Mouse (Mus musculus) heart, embryonic 10.5 days (tissue): ENCODE data around the gene Cep250. TPM values are rescaled to one million over a fixed set of nuclear protein-coding genes. Genes with fewer than 3 reads are reported as not detected.
"Not testable (repeated sequence)": the region's sequence is repeated elsewhere in the genome, so short reads cannot be mapped to it uniquely, and the experiment has no call there.

ENCODE experiments used
- DNase-seq: peaks from one replicate; pipeline ENCODE4 v3.0.0-alpha.2; 2017; ENCODE audit warnings: low spot score
- H3K27ac ChIP-seq: fragments of 300-500 bp; sonication (generic); 2 replicates; pipeline ENCODE4 v1.5.1; 2016; ENCODE audit warnings: mild to moderate bottlenecking
- H3K27me3 ChIP-seq: fragments of 300-500 bp; sonication (generic); 2 replicates; pipeline ENCODE4 v1.6.1; 2016; ENCODE audit warnings: mild to moderate bottlenecking; ENCODE audit not compliant: poor library complexity, insufficient read depth, severe bottlenecking
- H3K36me3 ChIP-seq: fragments of 300-500 bp; sonication (generic); 2 replicates; pipeline ENCODE4 v1.6.1; 2016; ENCODE audit warnings: mild to moderate bottlenecking, moderate library complexity
- H3K4me1 ChIP-seq: fragments of 300-500 bp; sonication (generic); 2 replicates; pipeline ENCODE4 v1.6.1; 2016; ENCODE audit warnings: mild to moderate bottlenecking
- H3K4me3 ChIP-seq: fragments of 300-500 bp; sonication (generic); 2 replicates; pipeline ENCODE4 v1.5.1; 2016; ENCODE audit warnings: mild to moderate bottlenecking, moderate library complexity
- H3K9me3 ChIP-seq: fragments of 300-500 bp; sonication (generic); 2 replicates; pipeline ENCODE4 v1.6.1; 2016; ENCODE audit warnings: mild to moderate bottlenecking, moderate library complexity
- WGBS: fragments of 180-500 bp; shearing (Covaris S2); methylation state at CpG from one replicate; pipeline ENCODE4 v1.1.7; 2016; 5-methylcytosine and 5-hydroxymethylcytosine counted together
- polyA plus RNA-seq: library from polyadenylated mRNA; unstranded; fragments of >200 nt; fragmentation: Nextera tagmentation; extraction: Ambion mirVana; gene quantifications from 2 replicates; pipeline ENCODE4 v1.2.1, GENCODE M21; 2016

Cep250 gene
- 15.7 and 17.6 TPM in 2 replicates for polyA plus RNA-seq

GRCm38 (mm10) chr2:155956134-155957059 is at the start of gene Cep250:
Cep250 (plus strand) TSS chr2:155956458.
- under 1% methylated on average over 59 of the region's 59 CpGs for WGBS
- peak within 1 kb of the TSS; percentile 87 for H3K4me3 ChIP-seq
- DNase-seq = peak; percentile 97
- H3K36me3 ChIP-seq = no peaks in the 10 kb centered on the region; the same call in 1 of the 2 replicates
- peaks cover 6% of the 10 kb centered on the region; the same call in 1 of the 2 replicates for H3K27me3 ChIP-seq
- peak within 1 kb of the TSS; percentile 96 for H3K27ac ChIP-seq
- H3K4me1 ChIP-seq = peaks cover 5% of the 10 kb centered on the region; the same call in 1 of the 2 replicates
- no peaks in the 10 kb centered on the region for H3K9me3 ChIP-seq

DNA sequence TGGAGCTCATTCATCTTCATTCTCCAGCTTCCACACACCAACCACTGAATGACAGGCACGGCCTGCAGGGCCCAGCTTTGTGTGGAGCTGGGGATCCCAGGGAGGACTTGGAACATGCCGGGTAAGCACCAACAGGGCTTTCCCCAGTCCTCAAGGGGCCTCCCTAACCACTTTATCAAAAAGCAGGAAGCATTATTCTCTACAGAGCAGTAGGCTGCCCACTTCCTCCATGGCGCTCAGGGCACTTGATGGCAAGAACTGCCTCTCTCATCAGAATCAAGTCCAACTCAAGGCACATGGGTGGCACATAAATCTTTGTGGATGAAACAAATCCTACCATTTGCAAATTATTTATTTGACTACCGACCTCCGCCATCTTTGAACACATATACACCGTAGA is 41.6 kb upstream of the Cep250 start:
- Histone ChIP-seq H3K4me3 (no peak overlapping the region), H3K4me1 (no peaks in the 10 kb centered on the region), H3K36me3 (peaks cover 59% of the 10 kb centered on the region), H3K9me3 (no peaks in the 10 kb centered on the region), H3K27me3 (no peaks in the 10 kb centered on the region), H3K27ac (no peak overlapping the region)
- whole genome bisulfite sequencing = 93% methylated on average over 6 of the region's 6 CpGs
- DNase-seq = no peak

DNA sequence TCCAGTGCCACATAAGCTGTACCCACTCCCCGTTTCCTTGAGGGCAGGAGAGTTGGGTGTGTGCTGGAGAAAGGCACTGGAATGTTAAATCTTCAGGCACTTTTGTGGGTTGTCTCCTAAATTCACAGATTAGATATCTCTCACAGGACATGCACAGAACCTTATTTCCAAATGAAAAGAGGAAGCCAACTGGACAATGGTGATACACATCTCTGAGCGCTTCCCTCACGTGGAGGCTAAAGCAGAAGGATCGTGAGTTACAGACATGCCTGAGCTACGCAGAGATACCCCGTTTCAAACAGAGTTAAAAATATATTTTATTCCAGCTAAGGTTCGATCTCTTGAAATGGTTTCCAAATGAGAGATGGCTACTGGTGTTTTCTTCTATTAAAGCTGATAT is 33.1 kb upstream of the Cep250 start:
- peaks cover 40% of the 10 kb centered on the region for H3K36me3 ChIP-seq
- 95% methylated on average over 7 of the region's 7 CpGs for WGBS

DNA sequence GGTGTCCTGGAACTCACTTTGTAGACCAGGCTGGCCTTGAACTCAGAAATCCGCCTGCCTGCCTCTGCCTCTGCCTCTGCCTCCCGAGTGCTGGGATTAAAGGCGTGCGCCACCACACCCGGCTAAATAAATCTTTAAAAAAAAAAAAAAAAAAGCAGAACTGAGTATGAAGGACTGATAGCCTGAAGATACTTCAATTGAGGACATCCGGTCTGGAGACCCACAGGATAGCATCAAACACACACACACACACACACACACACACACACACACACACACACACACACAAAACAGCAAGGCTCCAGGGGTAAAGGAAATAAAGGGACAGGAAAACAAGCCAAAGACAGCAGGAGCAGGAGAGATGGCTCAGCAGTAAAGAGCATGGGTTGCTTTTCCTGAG is 31.0 kb upstream of the Cep250 start:
- H3K36me3 ChIP-seq = peaks cover 31% of the 10 kb centered on the region
- not testable (repeated sequence) for H3K27ac ChIP-seq, H3K4me3 ChIP-seq, H3K27me3 ChIP-seq, H3K4me1 ChIP-seq, DNase-seq, H3K9me3 ChIP-seq
- WGBS = 97% methylated on average over 6 of the region's 6 CpGs

More for the DNA sequence above, 33.1 kb upstream of the Cep250 start:
- Histone ChIP-seq H3K4me3 (no peak overlapping the region), H3K27me3 (no peaks in the 10 kb centered on the region), H3K9me3 (no peaks in the 10 kb centered on the region), H3K4me1 (no peaks in the 10 kb centered on the region), H3K27ac (no peak overlapping the region)
- no peak for DNase-seq

DNA sequence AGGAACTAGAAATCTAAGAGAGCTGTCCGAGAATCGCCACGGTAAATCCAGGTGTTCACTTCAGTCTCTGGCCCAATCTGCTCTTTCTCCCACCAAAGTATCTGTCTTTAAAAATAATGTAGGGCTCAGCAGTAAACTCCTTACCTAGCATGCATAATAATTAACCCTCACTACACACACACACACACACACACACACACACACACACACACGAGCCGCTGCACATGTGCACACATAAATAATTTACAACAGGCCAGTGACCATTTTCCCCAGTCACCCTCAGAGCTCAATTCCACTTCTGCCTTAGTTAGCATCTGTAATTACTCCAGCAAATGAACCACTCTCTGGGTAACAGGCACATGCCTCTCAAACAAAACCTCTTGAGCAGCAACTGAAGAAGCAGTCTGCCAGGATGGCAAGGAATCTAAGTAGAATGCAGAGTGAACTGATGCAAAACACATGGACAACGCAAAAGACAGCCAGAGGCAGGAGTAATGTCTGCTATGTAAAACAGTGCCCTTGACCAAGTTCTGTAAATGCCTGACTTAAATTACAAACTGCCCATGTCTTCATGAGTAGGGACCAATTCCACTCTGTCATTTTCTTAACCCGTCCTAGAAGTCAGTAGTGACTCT is 27.4 kb upstream of the Cep250 start:
- no peaks in the 10 kb centered on the region for H3K27me3 ChIP-seq
- no peak for DNase-seq
- peaks cover 21% of the 10 kb centered on the region for H3K36me3 ChIP-seq
- WGBS = 79% methylated on average over 7 of the region's 7 CpGs
- no peaks in the 10 kb centered on the region for H3K9me3 ChIP-seq
- H3K4me1 ChIP-seq = peaks cover 8% of the 10 kb centered on the region
- H3K27ac ChIP-seq = peak overlapping the region; percentile 94
- peak overlapping the region; percentile 74 for H3K4me3 ChIP-seq

DNA sequence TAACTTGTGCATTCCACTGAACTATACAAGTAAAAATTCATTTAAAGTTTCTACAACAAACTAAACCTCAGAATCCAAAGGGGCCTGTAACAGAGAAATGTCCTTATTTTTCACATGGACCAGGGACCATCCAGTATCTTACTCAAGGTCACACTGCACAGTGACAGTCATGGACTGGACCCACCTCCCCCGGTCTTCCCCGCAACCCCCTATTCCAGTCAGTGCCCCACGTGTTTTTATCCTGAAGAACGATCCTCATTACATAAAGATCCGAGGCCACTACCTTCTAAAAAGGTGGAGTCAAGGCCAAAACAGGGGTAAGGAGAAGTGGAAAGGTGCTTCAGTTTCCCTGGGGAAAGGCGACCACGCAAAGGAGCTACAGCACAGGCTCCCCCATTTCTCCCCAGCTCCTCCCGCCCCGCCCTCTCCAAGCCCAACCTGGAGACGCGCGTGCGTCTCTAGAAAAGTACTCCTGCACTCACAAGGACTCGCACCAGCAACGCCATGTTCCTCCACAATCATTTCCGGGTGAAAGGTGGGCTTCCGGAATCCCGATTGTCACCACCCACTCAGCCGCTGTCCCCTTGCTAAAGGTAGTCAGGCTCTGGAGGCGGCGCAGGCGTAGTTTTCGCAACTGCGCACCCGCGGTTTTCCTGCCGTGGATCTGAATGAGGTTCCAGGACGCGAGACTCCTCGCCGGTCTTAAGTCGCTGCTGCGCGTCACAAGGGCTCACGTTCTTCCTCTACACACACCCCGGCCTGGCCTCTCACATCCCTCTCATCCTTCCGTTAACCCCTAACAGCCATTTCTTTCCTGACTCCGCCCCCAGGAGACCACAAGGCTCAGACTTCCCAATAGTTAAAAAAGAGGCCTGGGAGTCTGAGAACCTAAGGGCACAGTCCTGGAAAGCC is 26.5 kb upstream of the Cep250 start, which contains the start of gene Uqcc1:
Gene Uqcc1, minus strand, starts transcription at position 780 of the 912 bp plus-strand sequence.
- peak within 1 kb of the TSS; percentile 94 for H3K27ac ChIP-seq
- H3K4me1 ChIP-seq = peaks cover 8% of the 10 kb centered on the region
- WGBS = under 1% methylated on average over 38 of the region's 38 CpGs
- no peaks in the 10 kb centered on the region for H3K27me3 ChIP-seq
- no peaks in the 10 kb centered on the region for H3K9me3 ChIP-seq
- peak within 1 kb of the TSS; percentile 74 for H3K4me3 ChIP-seq
- H3K36me3 ChIP-seq = peaks cover 13% of the 10 kb centered on the region
- DNase-seq = peak; percentile 97

DNA sequence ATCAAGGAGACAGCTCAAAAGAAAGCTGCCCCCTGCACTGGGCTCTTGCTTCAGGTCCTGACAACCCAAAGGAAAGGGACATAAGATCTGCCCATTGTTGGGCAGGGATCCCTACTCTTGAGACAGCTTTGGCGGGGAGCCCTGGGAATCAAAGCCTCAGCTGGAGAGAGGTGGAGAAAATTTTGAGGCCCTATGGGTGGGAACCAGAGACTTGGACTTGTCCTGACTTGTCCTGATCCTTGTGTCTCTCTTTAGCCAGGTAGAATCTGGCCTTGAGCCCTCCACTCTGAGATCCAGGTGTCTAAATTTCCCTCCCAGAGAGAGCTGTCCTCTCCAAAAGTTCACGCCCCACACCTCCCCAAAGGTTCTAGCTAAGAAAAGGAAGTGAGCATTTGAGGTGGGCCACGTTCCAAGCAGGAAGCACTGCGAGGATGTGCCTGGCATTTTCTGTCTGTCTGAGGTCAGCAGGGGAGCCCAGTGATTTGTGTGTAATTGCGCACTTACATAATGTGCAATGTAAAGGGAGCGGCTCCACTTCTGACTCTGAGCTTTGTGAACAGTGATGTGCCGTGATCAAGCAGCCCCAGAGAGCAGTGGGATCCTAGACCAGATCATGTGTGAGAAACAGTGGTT is 16.2 kb upstream of the Cep250 start:
- H3K9me3 ChIP-seq = no peaks in the 10 kb centered on the region
- peaks cover 19% of the 10 kb centered on the region for H3K4me1 ChIP-seq
- no peak overlapping the region for H3K4me3 ChIP-seq
- H3K36me3 ChIP-seq = no peaks in the 10 kb centered on the region
- DNase-seq = no peak
- H3K27ac ChIP-seq = no peak overlapping the region
- WGBS = 77% methylated on average over 7 of the region's 7 CpGs
- peaks cover 11% of the 10 kb centered on the region for H3K27me3 ChIP-seq

- Histone ChIP-seq H3K9me3 (no peaks in the 10 kb centered on the region), H3K36me3 (no peaks in the 10 kb centered on the region), H3K4me1 (peaks cover 24% of the 10 kb centered on the region), H3K27me3 (peaks cover 11% of the 10 kb centered on the region), H3K27ac (no peak within 1 kb of the TSS), H3K4me3 (no peak within 1 kb of the TSS)
- DNase-seq = no peak
- WGBS = 80% methylated on average over 3 of the region's 3 CpGs
Observed at GRCm38 (mm10) chr2:155940681-155941080, 15.6 kb upstream of the Cep250 start, which contains the start of gene Gm15557. Gm15557 (plus strand) TSS chr2:155940728.

- H3K4me1 ChIP-seq = peaks cover 24% of the 10 kb centered on the region
- 89% methylated on average over 40 of the region's 40 CpGs for WGBS
Observed at GRCm38 (mm10) chr2:155941697-155942442, 14.4 kb upstream of the Cep250 start.

GRCm38 (mm10) chr2:155943463-155943862 is 12.8 kb upstream of the Cep250 start:
- H3K27me3 ChIP-seq = peaks cover 11% of the 10 kb centered on the region
- H3K36me3 ChIP-seq = no peaks in the 10 kb centered on the region
- H3K4me1 ChIP-seq = peaks cover 24% of the 10 kb centered on the region
- H3K9me3 ChIP-seq = no peaks in the 10 kb centered on the region
- H3K4me3 ChIP-seq = peak overlapping the region; percentile 38
- DNase-seq = no peak
- peak overlapping the region; percentile 59; the same call in 1 of the 2 replicates for H3K27ac ChIP-seq
- 2% methylated on average over 8 of the region's 8 CpGs for WGBS

More at GRCm38 (mm10) chr2:155941697-155942442, 14.4 kb upstream of the Cep250 start:
- no peak overlapping the region for H3K27ac ChIP-seq
- H3K9me3 ChIP-seq = no peaks in the 10 kb centered on the region
- DNase-seq = no peak
- peaks cover 11% of the 10 kb centered on the region for H3K27me3 ChIP-seq
- no peaks in the 10 kb centered on the region for H3K36me3 ChIP-seq
- H3K4me3 ChIP-seq = no peak overlapping the region

- H3K4me3 ChIP-seq = no peak overlapping the region
- no peaks in the 10 kb centered on the region for H3K36me3 ChIP-seq
- WGBS = 80% methylated on average over 4 of the region's 4 CpGs
- no peak for DNase-seq
- H3K27me3 ChIP-seq = peaks cover 19% of the 10 kb centered on the region
- peaks cover 24% of the 10 kb centered on the region for H3K4me1 ChIP-seq
- H3K27ac ChIP-seq = peak overlapping the region; percentile 47; the same call in 1 of the 2 replicates
- H3K9me3 ChIP-seq = no peaks in the 10 kb centered on the region
Observed at GRCm38 (mm10) chr2:155944685-155945084, 11.6 kb upstream of the Cep250 start.
